Mouse (Mus musculus) C2C12 (cell line): Measurements from ENCODE around the gene Lypd6b.

Source experiments
- CTCF ChIP-seq: IDR thresholded peaks from one replicate; pipeline ENCODE4 v1.5.1; 2011; ENCODE audit not compliant: control insufficient read depth, insufficient read depth, insufficient read length
- FOSL1 ChIP-seq: IDR thresholded peaks from one replicate; pipeline ENCODE4 v1.8.0; 2011; ENCODE audit warnings: mild to moderate bottlenecking, low read length; ENCODE audit not compliant: poor library complexity, insufficient read depth, severe bottlenecking
- MYOD1 ChIP-seq: IDR thresholded peaks from one replicate; pipeline ENCODE4 v1.6.1; 2011; ENCODE audit warnings: low read depth; ENCODE audit not compliant: control insufficient read depth, insufficient read length
- MYOG ChIP-seq: IDR thresholded peaks from one replicate; pipeline ENCODE4 v1.6.1; 2011; ENCODE audit not compliant: control insufficient read depth, insufficient read length; ENCODE audit errors: extremely low read depth
- USF1 ChIP-seq: IDR thresholded peaks from one replicate; pipeline ENCODE4 v1.6.1; 2011; ENCODE audit warnings: low read depth, mild to moderate bottlenecking, control low read depth, moderate library complexity

DNA sequence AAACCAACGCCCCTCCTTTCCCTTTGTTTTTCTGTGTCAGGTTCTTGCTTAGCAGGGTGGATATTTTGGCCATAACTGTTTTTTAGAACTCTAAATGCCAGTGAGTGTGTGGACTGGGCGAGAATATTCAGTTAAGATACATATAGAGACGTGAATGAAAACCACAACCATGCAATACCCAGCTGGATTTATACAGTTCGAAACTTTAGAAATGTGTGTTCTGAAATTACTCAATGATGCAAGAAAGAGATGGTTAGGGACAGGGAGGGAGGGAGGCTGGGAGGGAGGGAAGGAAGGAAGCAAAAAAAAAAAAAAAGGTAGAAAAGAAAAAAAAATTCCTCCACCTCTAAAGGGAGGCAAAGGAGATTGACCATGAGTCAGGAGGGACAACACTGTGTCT, 98.7 kb downstream of the Lypd6b start:
- TF ChIP-seq CTCF (no peak), USF1 (no peak), MYOG (no peak), MYOD1 (no peak), FOSL1 (no peak)
